Comparison of ENCODE assay signal across 21 mouse cellular contexts in the genomic region with DNA sequence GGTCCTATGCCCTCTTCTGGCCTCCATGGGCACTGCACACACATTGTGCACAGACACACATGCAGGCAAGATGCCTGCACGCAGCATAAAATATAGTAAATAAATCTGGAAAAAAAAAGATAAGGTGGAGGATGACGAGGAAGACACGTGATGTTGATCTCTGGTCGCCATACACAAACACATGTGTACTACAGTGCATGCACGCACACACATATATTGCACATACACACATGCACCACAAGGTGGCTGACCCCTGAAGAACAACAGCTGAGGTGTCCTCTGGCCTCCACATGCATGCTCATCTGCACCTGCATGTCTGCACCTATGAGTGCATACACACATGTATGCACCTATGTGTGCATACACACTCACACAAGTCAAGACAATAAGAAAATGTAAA. TPM values are rescaled to one million over a fixed set of nuclear protein-coding genes. Genes with fewer than 3 reads are reported as not detected.
A peak's percentile ranks its signal among the peaks of the same experiment; 100 is the strongest.
DNase-seq lines count a peak whose midpoint lies in the region; ATAC-seq and TF ChIP-seq lines count a peak whose summit lies in the region.
"Had no signal": no experiment of that assay in that cellular context is flagged by ENCODE, and none has a peak within 500 bp of the region (broad histone marks: within the 10 kb centered on the region; RNA-seq: fewer than 3 reads in every experiment).

No protein-coding gene starts in this region.

- DNase-seq in layer of hippocampus, adult 2 months (ENCODE audit: low spot score in 2 of 2): no peak
- DNase-seq in layer of hippocampus, adult 9-10 months (ENCODE audit: low spot score): no peak
- no peak for DNase-seq in midbrain, postnatal 0 days (ENCODE audit: low spot score)
- no peak for DNase-seq in midbrain, embryonic 14.5 days
- DNase-seq in MEL (ENCODE audit: low read depth, low spot score): peak; percentile 24
- no peak for DNase-seq in spleen, postnatal 14 days (ENCODE audit: low spot score in 2 of 2)
- DNase-seq in spleen, adult 18-20 months: no peak
- DNase-seq: cerebellum, postnatal 14 days; embryo, embryonic 11 days; heart, postnatal 14 days; kidney, adult 9 months; left cerebral cortex, postnatal 4 days; lung, postnatal 36 days had no signal

- peak; percentile 40 for TF ChIP-seq CTCF in layer of hippocampus, adult 2 months (conservative IDR thresholded peaks at IDR 0.05)
- TF ChIP-seq CTCF in midbrain, postnatal 0 days (IDR thresholded peaks at IDR 0.05): peak; percentile 34; the same call in 1 of the 2 replicates
- peak; percentile 30 to 46 (median 44); a peak in 5 of 6 replicates for TF ChIP-seq CTCF in MEL (IDR thresholded peaks at IDR 0.05 in 2 of 3, conservative IDR thresholded peaks at IDR 0.05 in 1 of 3; ENCODE audit: control insufficient read depth in 1 of 3, insufficient read depth in 1 of 3, low read depth in 2 of 3, low read length in 3 of 3, poor library complexity in 1 of 3, severe bottlenecking in 1 of 3)

- H3K4me1 ChIP-seq in midbrain, postnatal 0 days (ENCODE audit: insufficient read depth, low read length): peaks cover 2% of the 10 kb centered on the region; the same call in 1 of the 2 replicates
- peaks cover 6% of the 10 kb centered on the region for H3K4me1 ChIP-seq in midbrain, embryonic 14.5 days (ENCODE audit: control insufficient read depth, insufficient read depth, low read length)
- H3K4me1 ChIP-seq in MEL (ENCODE audit: control insufficient read depth in 1 of 2, insufficient read depth in 2 of 2, low read length in 2 of 2): peaks cover 10 to 38% of the 10 kb centered on the region in 2 experiments

- ATAC-seq in midbrain, postnatal 0 days (ENCODE audit: low FRiP score): no peak
- no peak for ATAC-seq in midbrain, embryonic 14.5 days (ENCODE audit: low FRiP score, low TSS enrichment)
- ATAC-seq: CD4-positive, CD25-positive, alpha-beta regulatory T cell, adult 4 months; forebrain, embryonic 13.5 days; midbrain, embryonic 16.5 days had no signal

- H3K79me2 ChIP-seq in MEL (ENCODE audit: control insufficient read depth, insufficient read depth, low read length, poor library complexity): no peaks in the 10 kb centered on the region

- H3K9ac ChIP-seq in midbrain, postnatal 0 days (replicated peaks; ENCODE audit: low read length, poor library complexity, severe bottlenecking): no peak overlapping the region
- no peak overlapping the region for H3K9ac ChIP-seq in midbrain, embryonic 14.5 days (replicated peaks; ENCODE audit: low read length)
- no peak overlapping the region for H3K9ac ChIP-seq in MEL (ENCODE audit: control insufficient read depth, low read depth, low read length, poor library complexity, severe bottlenecking)
- H3K9ac ChIP-seq: forebrain, embryonic 13.5 days; hindbrain, embryonic 15.5 days; liver, embryonic 15.5 days had no signal

- 84% methylated on average over 5 of the region's 5 CpGs for WGBS in midbrain, postnatal 0 days
- WGBS in midbrain, embryonic 14.5 days: 90% methylated on average over 5 of the region's 5 CpGs

- no peak for TF ChIP-seq POLR2A in MEL (IDR thresholded peaks at IDR 0.05; ENCODE audit: control insufficient read depth in 1 of 2, insufficient read depth in 1 of 2, low read depth in 1 of 2, low read length in 2 of 2, poor library complexity in 1 of 2)

- no peak overlapping the region for H3K27ac ChIP-seq in layer of hippocampus, adult 2 months
- H3K27ac ChIP-seq in midbrain, postnatal 0 days (ENCODE audit: low read depth, low read length): no peak overlapping the region
- no peak overlapping the region for H3K27ac ChIP-seq in midbrain, embryonic 14.5 days (replicated peaks; ENCODE audit: low read depth, low read length)
- H3K27ac ChIP-seq in MEL (ENCODE audit: control insufficient read depth, low read depth, low read length): no peak overlapping the region
- H3K27ac ChIP-seq: forebrain, embryonic 13.5 days; hindbrain, embryonic 15.5 days; liver, embryonic 15.5 days had no signal

- H3K36me3 ChIP-seq in midbrain, postnatal 0 days (ENCODE audit: insufficient read depth, low read length): no peaks in the 10 kb centered on the region
- H3K36me3 ChIP-seq in midbrain, embryonic 14.5 days (ENCODE audit: control insufficient read depth, insufficient read depth, low read length): no peaks in the 10 kb centered on the region
- peaks cover 0 to 20% of the 10 kb centered on the region in 2 experiments; a peak in 2 of 4 replicates for H3K36me3 ChIP-seq in MEL (ENCODE audit: control insufficient read depth in 1 of 2, insufficient read depth in 2 of 2, low read length in 2 of 2)
- H3K36me3 ChIP-seq: hindbrain, embryonic 15.5 days; liver, embryonic 15.5 days had no signal

- H3K27me3 ChIP-seq in midbrain, postnatal 0 days (ENCODE audit: insufficient read depth, low read length): no peaks in the 10 kb centered on the region
- H3K27me3 ChIP-seq in midbrain, embryonic 14.5 days (ENCODE audit: control insufficient read depth, insufficient read depth, low read length): no peaks in the 10 kb centered on the region
- H3K27me3 ChIP-seq in MEL (ENCODE audit: control insufficient read depth in 1 of 2, insufficient read depth in 2 of 2, low read length in 2 of 2): 0 out of 4 replicates have a peak, but pooled peaks cover 0 to 3% of the 10 kb centered on the region in 2 experiments
- H3K27me3 ChIP-seq: forebrain, embryonic 13.5 days; hindbrain, embryonic 15.5 days; liver, embryonic 15.5 days had no signal

- H3K4me2 ChIP-seq in midbrain, postnatal 0 days (ENCODE audit: low read depth, low read length, poor library complexity, severe bottlenecking): no peak overlapping the region
- H3K4me2 ChIP-seq in midbrain, embryonic 14.5 days (ENCODE audit: low read length): no peak overlapping the region
- H3K4me2 ChIP-seq: forebrain, embryonic 13.5 days; heart, embryonic 11.5 days; hindbrain, embryonic 15.5 days; liver, embryonic 15.5 days had no signal

- no peak for TF ChIP-seq EP300 in MEL (IDR thresholded peaks at IDR 0.05; ENCODE audit: low read depth in 1 of 2, low read length in 2 of 2)

- H3K4me3 ChIP-seq in layer of hippocampus, adult 2 months: no peak overlapping the region
- no peak overlapping the region for H3K4me3 ChIP-seq in midbrain, postnatal 0 days (ENCODE audit: low read depth, low read length)
- no peak overlapping the region for H3K4me3 ChIP-seq in midbrain, embryonic 14.5 days (replicated peaks; ENCODE audit: low read depth, low read length)
- no peak overlapping the region for H3K4me3 ChIP-seq in MEL (ENCODE audit: control insufficient read depth in 1 of 2, insufficient read depth in 1 of 2, low read depth in 2 of 2, low read length in 2 of 2)
- H3K4me3 ChIP-seq: forebrain, embryonic 13.5 days; hindbrain, embryonic 15.5 days; liver, embryonic 15.5 days had no signal

- no peaks in the 10 kb centered on the region for H3K9me3 ChIP-seq in midbrain, postnatal 0 days (ENCODE audit: low read length)
- no peaks in the 10 kb centered on the region for H3K9me3 ChIP-seq in midbrain, embryonic 14.5 days (ENCODE audit: control insufficient read depth, low read length)
- H3K9me3 ChIP-seq in MEL (replicated peaks; ENCODE audit: insufficient read depth, low read length): no peaks in the 10 kb centered on the region
- H3K9me3 ChIP-seq: forebrain, embryonic 13.5 days; hindbrain, embryonic 15.5 days; liver, embryonic 15.5 days had no signal

- peak; percentile 1; the same call in 1 of the 2 replicates for TF ChIP-seq RAD21 in MEL (IDR thresholded peaks at IDR 0.05; ENCODE audit: low read depth, low read length)

RNA-seq across cellular contexts. Expression of a gene that starts 0.9 kb away (rescaled TPM):
- under 1 TPM in 1 of 2 experiments, not detected in 1; 0.25 TPM for total RNA-seq in layer of hippocampus, adult 2 months (2021)
- total RNA-seq in midbrain, postnatal 0 days (2014; rRNA removed): 1.0 and 1.4 TPM in 2 replicates
- polyA plus RNA-seq in midbrain, postnatal 0 days (2015; fragmentation: Nextera tagmentation; extraction: Ambion mirVana): 0.09 and 0.16 TPM in 2 replicates
- 0.16 and 0.18 TPM in 2 replicates for polyA plus RNA-seq in midbrain, embryonic 14.5 days (2014; fragmentation: Nextera tagmentation; extraction: Ambion mirVana)
- 0.33 and 0.46 TPM in 2 replicates for total RNA-seq in MEL (2012; rRNA removed)
- polyA plus RNA-seq in MEL (2012; ENCODE audit: insufficient read depth in 1 of 2, insufficient read length in 2 of 2, low read depth in 1 of 2, low replicate concordance in 2 of 2, missing spikeins in 1 of 2): under 1 TPM in 1 of 2 experiments, not detected in 1; 0.31 TPM
- polyA plus RNA-seq: CD4-positive, CD25-positive, alpha-beta regulatory T cell, adult 4 months; liver, embryonic 15.5 days had no signal

RNA-seq across cellular contexts. Expression of a gene that starts 13.0 kb away (rescaled TPM):
- total RNA-seq in layer of hippocampus, adult 2 months (2021): 1 to 10 TPM; 7.9 to 9.7 TPM
- total RNA-seq in midbrain, postnatal 0 days (2014; rRNA removed): 6.5 and 6.7 TPM in 2 replicates
- 13.1 and 13.5 TPM in 2 replicates for polyA plus RNA-seq in midbrain, postnatal 0 days (2015; fragmentation: Nextera tagmentation; extraction: Ambion mirVana)
- polyA plus RNA-seq in midbrain, embryonic 14.5 days (2014; fragmentation: Nextera tagmentation; extraction: Ambion mirVana): 10.7 and 12.5 TPM in 2 replicates
- 20.2 and 29.5 TPM in 2 replicates for total RNA-seq in MEL (2012; rRNA removed)
- polyA plus RNA-seq in MEL (2012; ENCODE audit: insufficient read depth in 1 of 2, insufficient read length in 2 of 2, low read depth in 1 of 2, low replicate concordance in 2 of 2, missing spikeins in 1 of 2): 10 to 100 TPM in 1 of 2 experiments, not detected in 1; 50.9 TPM

RNA-seq across cellular contexts. Expression of a gene that starts 15.6 kb away (rescaled TPM):
- not detected for total RNA-seq in layer of hippocampus, adult 2 months (2021)
- 0.14 and 0.82 TPM in 2 replicates for total RNA-seq in midbrain, postnatal 0 days (2014; rRNA removed)
- polyA plus RNA-seq in midbrain, postnatal 0 days (2015; fragmentation: Nextera tagmentation; extraction: Ambion mirVana): 0.98 and 1.4 TPM in 2 replicates
- 0.33 and 0.38 TPM in 2 replicates for polyA plus RNA-seq in midbrain, embryonic 14.5 days (2014; fragmentation: Nextera tagmentation; extraction: Ambion mirVana)
- total RNA-seq in MEL (2012; rRNA removed): not detected in 2 replicates
- not detected for polyA plus RNA-seq in MEL (2012; ENCODE audit: insufficient read depth in 1 of 2, insufficient read length in 2 of 2, low read depth in 1 of 2, low replicate concordance in 2 of 2, missing spikeins in 1 of 2)
- total RNA-seq: adrenal gland, postnatal 4 days; heart, postnatal 14 days had no signal
- polyA plus RNA-seq: CD4-positive, CD25-positive, alpha-beta regulatory T cell, adult 4 months; forebrain, embryonic 13.5 days; gonadal fat pad, adult 2 months; heart, embryonic 11.5 days; liver, embryonic 15.5 days had no signal

RNA-seq across cellular contexts. Expression of a gene that starts 38.4 kb away (rescaled TPM):
- total RNA-seq in layer of hippocampus, adult 2 months (2021): not detected
- not detected in 2 replicates for total RNA-seq in midbrain, postnatal 0 days (2014; rRNA removed)
- not detected in 2 replicates for polyA plus RNA-seq in midbrain, postnatal 0 days (2015; fragmentation: Nextera tagmentation; extraction: Ambion mirVana)
- polyA plus RNA-seq in midbrain, embryonic 14.5 days (2014; fragmentation: Nextera tagmentation; extraction: Ambion mirVana): not detected in 2 replicates
- total RNA-seq in MEL (2012; rRNA removed): not detected in 2 replicates
- not detected for polyA plus RNA-seq in MEL (2012; ENCODE audit: insufficient read depth in 1 of 2, insufficient read length in 2 of 2, low read depth in 1 of 2, low replicate concordance in 2 of 2, missing spikeins in 1 of 2)
- total RNA-seq: heart, postnatal 14 days; left cerebral cortex, postnatal 4 days had no signal
- polyA plus RNA-seq: CD4-positive, CD25-positive, alpha-beta regulatory T cell, adult 4 months; forebrain, embryonic 13.5 days; heart, embryonic 11.5 days; hindbrain, embryonic 15.5 days; liver, embryonic 15.5 days; midbrain, embryonic 16.5 days had no signal

RNA-seq across cellular contexts. Expression of a gene that starts 41.0 kb away (rescaled TPM):
- 100 to 1,000 TPM; 196 to 198 TPM for total RNA-seq in layer of hippocampus, adult 2 months (2021)
- 281 and 298 TPM in 2 replicates for total RNA-seq in midbrain, postnatal 0 days (2014; rRNA removed)
- polyA plus RNA-seq in midbrain, postnatal 0 days (2015; fragmentation: Nextera tagmentation; extraction: Ambion mirVana): 37.8 and 38.1 TPM in 2 replicates
- 39.2 and 69.0 TPM in 2 replicates for polyA plus RNA-seq in midbrain, embryonic 14.5 days (2014; fragmentation: Nextera tagmentation; extraction: Ambion mirVana)
- total RNA-seq in MEL (2012; rRNA removed): 154 and 158 TPM in 2 replicates
- polyA plus RNA-seq in MEL (2012; ENCODE audit: insufficient read depth in 1 of 2, insufficient read length in 2 of 2, low read depth in 1 of 2, low replicate concordance in 2 of 2, missing spikeins in 1 of 2): 100 to 1,000 TPM; 128 to 363 TPM
